Mouse (Mus musculus): ENCODE measurements around the gene 1700029P11Rik.
"Not testable (repeated sequence)": the region's sequence is repeated elsewhere in the genome, so short reads cannot be mapped to it uniquely, and the experiment has no call there.

Gene 1700029P11Rik

DNA sequence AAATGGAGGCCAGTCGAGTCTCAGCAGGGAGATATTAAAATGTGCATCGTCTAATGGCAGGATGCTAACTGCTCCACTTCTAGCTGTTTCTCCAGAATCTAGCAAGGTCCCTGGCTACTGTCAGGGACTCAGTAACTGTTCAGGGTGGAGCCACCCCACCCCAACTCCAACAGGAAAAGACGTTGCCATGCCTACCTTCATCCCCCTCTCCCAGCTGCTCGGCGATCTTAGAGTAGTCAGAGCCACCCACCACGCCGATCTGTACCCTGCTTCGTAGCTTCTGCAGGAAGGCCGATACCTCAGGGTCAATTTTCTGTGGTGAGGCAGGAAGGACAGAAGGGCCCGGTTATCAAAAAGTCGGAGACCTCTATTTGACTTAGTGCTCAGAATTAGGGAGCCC, 22.7 kb upstream of the 1700029P11Rik start:
- no peak for DNase-seq (ENCODE audit: low read depth, low spot score)

DNA sequence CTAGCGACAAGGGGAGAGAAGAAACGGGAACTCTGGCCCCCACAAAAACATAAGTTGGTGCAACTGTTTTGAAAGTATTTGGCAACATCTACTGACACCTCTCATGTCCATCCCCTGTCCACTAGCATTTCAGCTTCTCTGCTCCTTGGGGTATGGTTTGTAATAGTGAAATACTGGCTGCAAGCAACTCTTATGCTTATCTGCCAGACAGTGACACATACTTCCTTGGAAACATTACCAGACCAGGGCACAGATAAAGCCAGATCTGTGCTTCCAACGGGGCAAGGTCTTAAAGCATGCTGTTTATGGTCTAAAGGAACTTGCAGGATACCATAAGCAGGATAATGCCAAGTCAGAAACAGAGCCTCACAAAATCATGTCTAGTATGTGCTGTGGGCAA, 21.4 kb upstream of the 1700029P11Rik start:
- no peak for DNase-seq (ENCODE audit: low read depth, low spot score)

DNA sequence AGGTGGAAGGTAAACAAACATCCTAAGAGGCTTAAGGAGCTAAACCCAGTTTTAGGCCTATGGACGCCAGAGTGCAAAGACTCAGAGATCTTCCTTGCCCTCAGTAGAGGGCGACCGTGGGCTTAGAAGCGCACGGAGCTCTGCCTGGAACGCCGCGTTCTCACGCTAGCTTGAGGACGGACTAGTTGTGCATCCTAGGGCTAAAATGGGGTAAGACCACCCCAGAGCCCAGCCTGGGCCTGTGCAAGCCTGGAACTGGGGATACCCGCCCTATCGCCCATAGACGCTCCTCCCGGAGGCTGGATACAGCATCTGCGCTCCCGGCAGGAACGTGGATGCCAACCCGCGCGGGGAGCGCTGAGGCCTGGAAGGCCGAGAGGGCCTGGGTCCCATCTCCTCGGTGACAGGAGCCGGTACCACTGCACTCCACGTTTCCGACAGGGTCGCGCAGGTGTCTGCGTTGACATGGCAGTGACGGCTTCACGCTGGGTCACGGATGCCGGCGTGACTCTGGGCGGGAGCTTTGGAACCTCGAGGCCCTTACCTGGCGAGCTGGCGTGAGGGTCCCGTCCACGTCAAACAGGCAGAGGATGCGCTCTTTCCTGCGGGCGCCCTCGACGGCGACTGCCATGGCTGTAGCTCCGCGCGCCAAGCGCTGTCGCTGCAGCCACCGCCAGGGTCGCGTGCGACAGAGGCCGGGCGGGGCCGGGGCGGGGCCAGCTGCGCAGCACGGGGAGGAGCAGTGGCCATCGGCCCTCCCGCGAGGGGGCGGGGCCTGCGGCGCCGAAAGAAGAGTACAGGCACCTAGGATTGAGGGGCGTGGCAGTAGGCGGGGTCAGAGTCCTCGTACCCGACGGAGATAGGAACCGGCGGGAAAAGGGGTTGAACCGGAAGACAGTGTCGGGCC, 19.9 kb upstream of the 1700029P11Rik start, which contains the start of gene Pmm1:
Gene Pmm1, minus strand, starts transcription at position 760 of the 907 bp plus-strand sequence.
- DNase-seq (ENCODE audit: low read depth, low spot score) = peak; percentile 96

DNA sequence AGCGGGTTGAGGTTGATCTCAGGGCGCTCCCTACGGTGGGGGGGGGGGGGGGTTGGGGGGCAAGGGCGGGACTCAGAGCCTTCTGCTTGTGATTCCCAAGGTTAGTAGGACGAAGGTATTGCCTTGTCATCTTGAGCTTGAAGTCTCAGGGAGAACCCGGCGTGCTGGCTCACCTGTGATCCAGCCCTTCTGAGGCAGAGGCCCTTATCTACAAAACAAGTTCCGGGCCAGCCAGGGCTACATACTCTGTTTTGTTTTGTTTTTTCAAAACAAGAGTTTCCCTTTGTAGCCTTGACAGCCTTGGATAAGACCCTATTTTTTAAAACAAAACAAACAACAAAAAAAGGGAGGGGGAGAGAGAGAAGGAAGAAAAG, 19.3 kb upstream of the 1700029P11Rik start:
- no peak for DNase-seq (ENCODE audit: low read depth, low spot score)

DNA sequence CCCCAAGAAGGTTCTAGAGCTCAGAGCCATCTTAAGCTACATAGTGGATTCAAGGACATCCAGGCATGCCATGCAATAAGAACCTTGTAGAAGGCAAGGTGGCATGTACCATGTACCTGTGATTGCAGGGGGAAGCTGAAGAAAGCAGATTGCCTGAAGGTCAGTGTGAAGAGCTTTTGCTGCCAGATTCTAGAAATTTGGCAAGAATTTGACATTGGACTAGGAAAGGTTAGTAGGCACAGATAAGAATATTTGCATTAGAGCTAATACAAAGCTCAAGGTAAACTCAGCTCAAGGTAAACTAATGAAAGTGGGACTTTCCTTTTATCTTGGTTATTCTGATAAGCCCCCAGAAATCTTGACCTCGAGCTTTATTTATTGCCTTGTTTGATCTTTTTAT, 16.1 kb upstream of the 1700029P11Rik start:
- no peak for DNase-seq (ENCODE audit: low read depth, low spot score)

DNA sequence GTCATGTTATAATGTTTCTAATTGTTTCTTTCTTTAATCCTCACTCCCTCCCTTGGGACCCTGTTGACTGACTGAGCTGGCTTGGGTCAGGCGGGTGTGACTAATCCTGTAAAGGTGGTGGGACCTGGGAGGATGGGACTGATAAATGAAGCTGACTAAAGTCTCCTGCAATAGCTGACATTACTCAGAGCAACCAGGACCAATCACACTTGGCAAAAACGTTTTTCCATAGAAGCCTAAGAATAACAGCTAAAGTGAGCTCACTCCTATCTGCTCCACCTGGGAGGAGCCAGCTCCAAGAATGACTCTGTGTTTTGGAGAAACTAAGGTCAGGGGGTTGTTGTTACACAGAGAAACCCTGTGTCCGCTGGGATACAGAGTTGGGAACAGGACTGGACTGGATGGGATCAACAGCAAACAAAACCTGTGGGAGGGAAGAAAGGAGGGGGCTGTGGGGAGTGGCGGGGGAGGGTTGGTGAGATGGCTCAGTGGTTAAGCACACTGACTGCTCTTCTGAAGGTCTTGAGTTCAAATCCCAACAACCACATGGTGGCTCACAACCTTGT, 15.3 kb upstream of the 1700029P11Rik start:
- no peak for DNase-seq (ENCODE audit: low read depth, low spot score)

DNA sequence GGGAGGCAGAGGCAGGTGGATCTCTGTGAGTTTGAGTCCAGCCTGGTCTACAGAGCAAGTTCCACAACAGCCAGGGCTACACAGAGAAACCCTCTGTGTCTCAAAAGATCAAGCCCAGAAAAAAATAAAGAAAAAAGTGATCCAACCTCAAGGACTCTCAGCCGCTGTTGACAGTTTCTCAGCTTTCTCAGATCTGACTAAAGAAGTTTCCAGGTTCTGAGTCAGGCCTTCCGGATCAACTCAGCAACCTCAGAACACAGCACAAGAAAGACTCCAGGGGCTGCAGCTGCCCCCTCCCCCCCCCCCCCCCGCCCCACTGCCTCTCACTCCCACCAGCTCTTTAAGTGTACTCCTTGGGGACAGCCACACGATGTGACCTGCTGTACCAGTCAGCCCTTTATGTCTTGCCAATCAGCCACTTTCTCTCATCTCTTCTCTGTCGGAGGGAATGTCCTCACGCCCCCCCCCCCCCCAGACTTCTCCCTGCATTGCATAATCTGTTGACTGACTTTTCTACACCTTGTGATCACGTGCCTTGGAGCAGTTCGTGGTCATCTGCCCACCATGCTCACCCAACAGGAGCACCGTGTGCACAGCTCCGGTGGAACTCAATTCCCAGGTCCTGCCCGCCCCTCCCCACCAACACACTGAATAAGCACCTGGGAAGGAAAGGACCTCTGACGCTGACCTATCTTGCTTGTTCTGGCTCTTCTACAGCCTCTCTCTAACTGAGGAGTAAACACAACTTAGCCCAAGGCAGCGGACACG, 14.1 kb upstream of the 1700029P11Rik start:
- no peak for DNase-seq (ENCODE audit: low read depth, low spot score)

DNA sequence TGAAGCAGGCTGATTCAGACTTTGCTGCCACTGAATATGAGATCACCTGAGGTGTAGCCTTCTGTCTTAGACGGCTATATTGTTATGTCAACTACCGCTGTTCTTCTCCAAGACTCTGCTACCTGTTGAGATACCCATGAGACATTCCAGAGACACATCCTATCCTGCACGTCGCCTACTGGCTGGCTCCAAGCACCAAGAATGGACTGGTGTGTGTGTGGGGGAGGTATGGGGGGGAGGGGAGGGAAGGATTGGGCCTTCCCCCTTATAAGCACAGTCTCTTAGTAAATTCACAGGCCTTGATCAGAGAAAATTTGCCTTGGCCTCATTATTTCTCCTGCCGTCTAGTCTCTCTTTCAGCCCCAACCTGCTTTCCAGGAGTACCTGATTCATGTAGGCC, 12.5 kb upstream of the 1700029P11Rik start:
- no peak for DNase-seq (ENCODE audit: low read depth, low spot score)

DNA sequence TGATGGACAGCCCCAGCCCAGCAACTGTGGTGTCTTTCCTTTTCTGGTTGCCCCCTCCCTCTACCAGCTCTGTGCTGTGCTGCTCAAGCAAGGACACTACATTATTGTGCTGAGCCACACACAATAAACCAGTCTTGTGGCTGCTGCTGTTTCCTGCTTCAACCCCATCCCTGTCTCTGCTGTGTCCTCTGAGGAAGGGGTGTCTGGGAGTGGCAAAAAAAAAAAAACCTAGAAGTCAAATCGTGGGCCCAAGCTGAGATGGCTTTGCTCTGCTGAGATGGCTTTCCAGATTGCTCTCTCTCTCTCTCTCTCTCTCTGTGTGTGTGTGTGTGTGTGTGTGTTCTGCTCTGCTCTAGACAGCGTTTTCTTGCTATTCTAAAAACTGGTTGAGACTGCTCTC, 11.9 kb upstream of the 1700029P11Rik start:
- no peak for DNase-seq (ENCODE audit: low read depth, low spot score)

DNA sequence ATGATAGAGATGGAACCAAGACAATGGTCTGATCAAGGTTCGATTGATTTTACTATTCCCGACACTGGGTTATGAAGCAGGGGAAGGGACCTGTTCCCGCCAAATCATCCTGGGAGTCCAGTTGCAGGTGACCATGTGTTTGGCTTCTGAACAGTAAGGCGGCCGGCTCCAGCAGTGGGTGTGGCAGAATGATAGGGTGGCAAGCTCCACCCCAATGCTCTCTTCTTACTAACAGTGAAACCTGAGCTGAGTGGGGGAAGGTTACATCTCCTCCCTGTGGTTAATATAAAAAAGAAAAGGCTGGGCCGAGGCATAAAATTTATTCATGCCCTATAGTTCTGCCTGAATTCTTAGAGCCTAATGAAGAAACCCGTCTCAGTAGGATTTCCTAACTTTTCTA, 11.2 kb upstream of the 1700029P11Rik start:
- DNase-seq (ENCODE audit: low read depth, low spot score) = no peak

DNA sequence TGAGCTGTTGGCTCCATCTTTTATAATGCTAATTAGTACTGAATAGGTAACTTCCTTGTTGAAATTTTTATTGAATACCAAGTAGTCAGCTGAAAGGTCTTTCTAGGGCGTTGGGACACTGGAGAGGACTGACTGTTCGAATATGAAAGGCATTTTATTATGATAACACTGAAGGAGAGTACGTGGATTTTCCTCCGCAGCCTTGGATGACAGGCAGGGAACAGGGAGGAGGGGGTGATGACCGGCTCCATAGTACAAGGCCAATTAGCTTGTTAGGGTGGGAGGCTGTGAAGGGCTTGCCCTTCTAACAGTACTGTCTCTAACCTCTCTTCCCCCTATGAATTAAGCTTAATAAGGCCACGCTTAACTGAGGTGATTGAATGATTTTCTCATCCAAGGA, 10.7 kb upstream of the 1700029P11Rik start:
- DNase-seq (ENCODE audit: low read depth, low spot score) = not testable (repeated sequence)

DNA sequence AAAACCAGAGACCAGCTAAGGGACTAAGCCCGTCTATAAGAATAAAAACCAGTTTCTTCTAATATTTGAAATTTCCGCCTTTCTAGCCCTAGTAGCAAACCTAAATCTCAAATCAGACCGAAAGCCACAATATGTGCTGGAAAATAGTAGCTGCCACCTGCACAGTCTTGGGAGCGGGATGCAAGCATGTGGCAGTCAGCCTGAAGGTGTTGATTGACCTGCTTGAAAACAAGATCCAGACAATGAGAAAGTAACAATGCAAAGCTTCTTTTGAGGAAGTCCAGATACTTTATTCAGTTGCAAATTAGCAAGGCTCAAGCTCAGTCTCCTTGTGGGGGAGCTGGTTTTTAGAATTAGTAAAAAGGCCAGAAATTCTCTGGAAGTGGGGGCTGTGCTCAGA, 9.8 kb upstream of the 1700029P11Rik start:
- not testable (repeated sequence) for DNase-seq (ENCODE audit: low read depth, low spot score)

DNA sequence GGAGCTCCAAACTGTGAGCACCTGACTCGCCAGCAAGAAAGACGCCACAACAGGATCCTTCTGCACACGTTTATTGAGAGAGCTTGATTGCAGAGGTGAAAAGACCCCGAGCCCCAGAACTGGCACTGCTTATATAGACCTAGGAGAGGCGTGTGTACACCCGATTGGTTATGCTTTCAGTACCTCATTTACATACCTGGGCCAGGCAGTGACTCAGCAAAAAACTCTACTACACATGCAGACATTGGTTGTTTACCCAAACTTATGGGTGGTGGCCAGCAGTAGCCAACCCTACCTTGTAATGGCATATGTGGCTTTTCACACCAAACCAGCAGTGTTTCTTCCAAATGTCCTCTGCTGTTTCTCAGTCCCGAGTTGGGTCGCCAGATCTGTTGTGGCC, 5.2 kb upstream of the 1700029P11Rik start:
- not testable (repeated sequence) for DNase-seq (ENCODE audit: low read depth, low spot score)

DNA sequence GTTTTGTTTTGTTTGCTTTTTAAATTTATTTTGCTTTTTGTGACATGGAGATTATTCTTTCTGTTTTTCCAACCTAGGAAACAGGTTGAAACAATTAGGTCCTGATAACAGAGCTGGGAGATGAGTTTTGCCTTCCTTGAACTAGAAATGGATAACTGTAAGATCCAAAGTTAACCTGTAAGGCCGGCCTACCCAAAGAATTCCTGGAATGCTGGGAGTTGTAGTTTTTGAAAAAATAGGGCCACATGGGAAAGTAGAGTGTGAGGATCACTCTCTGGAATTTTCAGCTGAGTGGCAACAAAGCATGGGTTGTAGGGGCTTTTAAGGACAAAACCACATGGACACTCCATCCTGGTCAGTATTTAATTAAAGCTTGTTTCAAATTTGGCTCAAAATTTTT, 1.8 kb downstream of the 1700029P11Rik start:
- no peak for DNase-seq (ENCODE audit: low read depth, low spot score)

DNA sequence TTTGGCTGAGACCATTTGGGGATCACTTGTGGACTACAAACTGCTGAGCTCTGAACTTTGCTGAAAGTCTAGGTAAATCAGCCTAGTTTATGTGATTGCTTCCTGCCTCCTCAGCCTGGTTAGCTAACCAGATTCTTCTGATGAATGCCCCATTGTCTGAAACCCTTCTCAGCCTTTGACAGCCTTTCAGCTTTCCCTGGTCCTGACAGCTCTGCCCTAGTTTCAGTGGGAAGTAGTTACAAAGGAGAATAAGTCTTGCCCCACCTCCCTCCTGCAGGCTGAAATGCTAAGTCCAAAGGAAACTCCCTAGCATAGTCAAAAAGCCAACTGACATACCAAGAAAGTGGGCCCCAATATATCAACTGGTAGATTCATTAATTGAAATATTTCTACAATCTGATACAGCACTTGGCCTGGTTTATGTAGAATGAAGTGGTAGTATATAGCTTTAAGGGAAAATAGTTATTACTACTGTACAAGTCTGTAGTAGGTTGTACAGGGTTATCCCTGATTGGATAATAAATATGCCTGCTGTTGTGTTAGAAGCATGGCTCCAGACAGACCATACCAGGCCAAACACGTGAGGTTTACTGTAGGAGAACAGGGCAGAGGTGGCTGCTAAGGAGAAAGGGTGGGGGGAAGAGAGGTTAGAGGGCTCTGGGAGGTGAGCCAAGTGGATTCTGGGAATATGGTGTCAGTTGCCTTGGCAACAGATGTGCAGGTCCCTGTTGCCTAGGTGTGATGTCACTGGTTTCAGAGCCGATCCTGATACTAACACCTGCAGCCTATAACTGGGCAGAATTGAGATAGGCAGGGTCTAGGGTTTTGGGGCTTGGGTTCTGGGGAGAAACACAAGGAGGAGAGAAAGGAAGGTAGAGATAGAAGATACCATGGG, 5.2 kb downstream of the 1700029P11Rik start:
- DNase-seq (ENCODE audit: low read depth, low spot score) = no peak

DNA sequence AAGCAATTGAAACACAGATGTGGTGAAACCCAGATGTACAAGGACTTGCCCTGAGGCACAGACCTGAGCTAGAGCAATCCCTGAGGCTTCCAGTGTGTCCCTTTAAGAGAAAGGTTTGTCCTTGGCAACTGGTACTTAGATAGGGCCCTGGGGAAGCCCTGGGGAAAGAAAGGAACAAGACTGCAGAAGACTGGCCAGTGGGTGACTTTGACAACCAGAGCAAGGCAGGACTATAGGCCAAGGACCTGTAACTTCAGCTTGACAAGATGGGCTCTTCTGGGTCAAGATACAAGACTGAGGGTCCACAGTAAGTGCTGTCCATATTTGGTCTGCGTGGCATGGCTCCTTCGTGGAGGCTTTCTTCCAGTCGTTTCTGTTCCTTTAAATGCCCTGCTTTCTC, 7.3 kb downstream of the 1700029P11Rik start, which contains the start of gene Xrcc6:
Gene Xrcc6, plus strand, starts transcription at position 190 of the 400 bp plus-strand sequence.
- no peak for DNase-seq (ENCODE audit: low read depth, low spot score)

DNA sequence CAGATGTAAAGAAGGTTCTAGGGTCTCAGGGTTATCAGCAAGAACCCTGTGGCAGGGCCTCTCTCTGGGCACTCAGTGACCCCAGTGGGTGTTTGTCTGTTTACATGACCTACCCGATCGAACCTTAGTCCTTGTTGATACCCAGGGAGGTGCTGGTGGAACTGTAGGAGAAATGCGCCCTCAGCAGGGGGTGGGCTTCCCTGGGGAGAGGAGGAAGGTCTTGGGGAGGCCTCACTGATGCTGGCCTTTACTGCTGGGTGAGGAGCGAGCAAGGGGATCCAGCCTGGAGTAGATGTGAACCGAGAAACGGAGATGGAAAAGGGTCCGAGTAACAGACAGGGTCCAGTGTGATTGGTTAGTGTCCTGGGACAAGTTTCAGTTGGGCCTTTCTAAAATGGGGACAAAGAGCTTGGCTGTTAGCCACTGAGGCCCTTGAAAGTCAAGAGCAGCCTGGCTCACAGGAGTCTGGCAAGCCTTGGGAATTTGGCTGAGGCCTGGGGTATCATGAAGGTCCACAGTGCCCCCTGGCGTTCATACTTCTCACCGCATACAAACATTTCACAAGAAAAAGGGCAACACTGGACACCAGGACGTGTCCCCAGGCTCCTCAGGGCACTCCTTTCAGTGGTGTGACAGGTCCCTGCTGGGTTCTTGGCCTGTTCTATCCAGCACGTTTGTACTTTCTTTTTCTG, 9.2 kb downstream of the 1700029P11Rik start:
- DNase-seq (ENCODE audit: low read depth, low spot score) = peak; percentile 84

DNA sequence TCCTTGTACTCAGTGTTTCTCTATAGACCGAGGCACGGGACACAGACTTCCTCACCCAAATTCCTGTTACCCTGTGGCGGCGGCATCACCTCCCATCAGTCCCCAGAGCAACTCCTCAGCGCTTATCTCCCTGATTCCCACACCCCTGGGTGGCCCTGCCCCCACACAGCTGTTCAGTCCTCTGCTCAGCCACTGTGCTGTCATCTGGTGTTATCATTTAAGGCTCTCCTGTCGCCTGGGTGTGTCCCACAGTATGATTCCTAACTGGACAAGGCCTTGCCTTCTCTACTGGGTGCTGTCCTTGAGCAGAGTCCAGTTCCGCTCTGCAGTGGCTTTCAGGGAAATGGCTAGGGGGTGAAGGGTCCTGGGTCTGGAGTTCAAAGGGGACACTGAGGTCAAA, 10.2 kb downstream of the 1700029P11Rik start:
- no peak for DNase-seq (ENCODE audit: low read depth, low spot score)

DNA sequence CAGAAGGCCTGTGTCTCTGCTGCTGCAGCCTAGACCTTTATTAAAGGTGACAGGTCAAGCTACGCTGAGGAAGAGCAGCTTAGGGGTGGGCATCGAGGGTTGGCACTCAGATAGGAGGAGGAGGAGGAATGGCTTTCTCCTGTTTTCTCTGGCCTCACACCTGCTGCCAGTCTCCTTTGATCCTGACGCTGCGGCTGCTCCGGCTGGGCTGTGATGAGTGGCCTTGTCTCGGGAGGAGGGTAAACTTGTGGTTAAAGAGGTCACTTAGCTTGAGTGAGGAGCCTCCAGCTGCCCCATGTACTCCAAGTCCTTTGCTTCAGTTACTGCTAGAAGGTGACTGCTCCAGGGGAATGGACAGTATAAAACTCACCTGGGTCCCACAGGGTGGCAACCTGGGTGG, 13.7 kb downstream of the 1700029P11Rik start:
- DNase-seq (ENCODE audit: low read depth, low spot score) = no peak

DNA sequence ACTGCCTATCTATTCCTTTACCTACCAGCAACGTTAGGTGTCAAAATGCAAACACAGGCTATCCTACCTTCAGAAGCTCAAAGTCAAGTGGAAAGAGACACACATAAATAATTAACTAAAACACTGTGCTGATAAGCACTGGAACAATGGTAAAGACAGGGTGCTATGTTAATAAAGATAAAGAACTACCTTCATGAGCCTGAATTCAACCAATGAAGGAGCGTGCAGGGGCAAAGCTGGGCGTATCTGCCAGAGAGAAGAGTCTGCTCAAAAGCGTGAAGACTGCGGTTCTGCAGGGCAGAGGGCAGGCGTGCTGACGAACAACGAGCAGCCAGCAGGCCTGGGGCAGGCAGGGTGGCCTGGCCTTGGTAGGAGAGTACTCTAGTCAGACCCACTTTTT, 23.9 kb downstream of the 1700029P11Rik start:
- no peak for DNase-seq (ENCODE audit: low read depth, low spot score)

DNA sequence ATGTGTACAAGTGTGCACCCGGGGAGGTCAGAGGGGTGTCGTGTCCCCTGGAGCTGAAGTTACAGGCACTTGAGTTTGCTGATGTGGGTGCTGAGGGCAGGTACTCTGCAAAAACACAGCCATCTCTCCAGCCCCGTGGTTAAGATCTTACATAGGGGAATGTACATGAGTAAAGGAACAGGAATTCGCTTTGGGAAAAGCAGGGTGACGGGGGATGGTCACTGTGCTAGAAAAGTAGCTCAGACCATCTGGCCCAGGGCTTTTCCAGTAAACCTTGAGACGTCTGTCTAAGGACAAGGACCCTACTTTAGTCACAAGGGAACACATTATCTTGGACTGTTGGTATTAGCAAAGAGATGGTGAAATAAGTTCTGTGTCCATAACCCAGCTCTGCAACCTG, 31.6 kb downstream of the 1700029P11Rik start:
- DNase-seq (ENCODE audit: low read depth, low spot score) = no peak
